Mouse (Mus musculus) cerebellum, adult 11 months (tissue): ENCODE data around the gene Faxc.

Experiments used
- DNase-seq: peaks from one replicate; pipeline ENCODE4 v3.0.0; 2022

Faxc gene

GRCm38 (mm10) chr4:21930971-21931771 is at the start of gene Faxc:
Faxc (plus strand) TSS chr4:21931329.
- peak; percentile 71 for DNase-seq

DNA sequence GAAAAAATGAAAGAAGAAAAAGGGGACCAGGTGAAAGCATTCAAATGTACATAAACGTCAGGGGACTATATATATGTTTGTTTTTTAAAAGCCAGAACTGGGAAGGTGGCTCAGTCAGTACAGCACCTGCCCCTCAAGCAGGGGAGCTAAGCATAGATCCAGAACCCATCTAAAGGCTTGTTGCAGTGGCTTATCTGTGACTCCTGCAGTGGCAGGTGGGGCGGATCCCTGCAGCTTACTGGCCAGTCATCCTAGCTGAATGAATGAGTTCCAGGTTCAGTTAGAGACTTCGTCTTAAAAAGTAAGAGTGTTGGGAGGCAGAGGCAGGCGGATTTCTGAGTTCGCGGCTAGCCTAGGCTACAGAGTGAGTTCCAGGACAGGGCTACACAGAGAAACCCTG is 48.3 kb upstream of the Faxc start:
- DNase-seq: no peak

DNA sequence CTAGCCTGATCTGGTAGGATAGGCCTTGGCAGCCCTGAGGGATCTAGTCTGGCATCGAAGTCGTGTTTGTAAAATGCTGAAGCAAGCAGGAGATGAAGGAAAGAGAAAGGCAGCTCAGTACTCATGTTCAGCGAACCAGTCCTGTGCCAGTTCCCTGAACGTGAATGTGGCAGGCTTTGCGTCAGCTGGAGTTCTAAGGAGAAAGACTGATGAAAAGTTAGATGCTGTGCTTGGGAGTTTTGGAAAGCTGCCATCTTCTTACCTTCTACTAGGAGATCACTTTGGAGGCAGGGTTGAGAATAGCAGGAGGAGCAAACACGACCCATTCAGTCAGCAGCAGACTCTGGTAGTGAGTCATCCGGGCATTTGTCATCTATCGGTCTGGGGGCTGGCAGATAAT is 45.3 kb upstream of the Faxc start:
- no peak for DNase-seq

GRCm38 (mm10) chr4:21931772-21932630 is 872 bp downstream of the Faxc start:
- no peak for DNase-seq

- DNase-seq: no peak
Observed at GRCm38 (mm10) chr4:21935378-21935777, 4.2 kb downstream of the Faxc start.

DNA sequence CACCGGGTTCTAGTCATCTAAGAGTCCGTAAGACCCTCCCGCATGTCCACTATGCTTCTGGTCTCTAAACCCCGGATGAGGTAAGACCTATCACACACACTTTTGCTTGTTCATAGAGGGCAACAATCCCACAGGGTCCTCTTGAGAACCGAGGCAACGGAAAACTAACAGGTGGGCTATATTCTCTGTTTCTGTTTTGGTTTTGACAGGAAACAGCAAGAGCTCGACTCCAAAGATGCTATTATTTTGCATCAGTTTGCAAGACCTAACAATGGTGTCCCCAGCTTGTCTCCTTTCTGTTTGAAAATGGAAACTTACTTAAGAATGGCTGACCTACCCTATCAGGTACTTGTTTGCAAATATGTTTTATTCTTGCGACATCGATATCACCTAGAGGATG is 5.3 kb downstream of the Faxc start:
- no peak for DNase-seq

DNA sequence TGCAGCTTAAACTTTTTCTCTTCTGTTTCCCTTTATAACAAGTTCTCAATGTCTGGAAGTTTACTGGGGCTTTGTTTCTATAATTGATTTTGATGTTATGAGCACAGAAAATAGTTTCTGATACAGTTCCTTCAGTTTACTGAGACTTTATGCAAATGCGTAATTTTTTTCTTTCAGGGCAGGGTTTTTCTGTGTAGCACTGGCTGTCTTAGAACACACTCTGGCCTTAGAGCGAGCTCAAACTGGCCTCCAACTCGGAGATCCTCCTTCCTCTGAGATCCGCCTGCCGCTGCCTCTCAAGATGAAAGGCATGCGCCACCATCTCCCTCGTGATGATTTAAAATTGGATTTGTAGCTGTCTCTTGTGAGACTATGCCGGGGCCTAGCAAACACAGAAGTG is 6.8 kb downstream of the Faxc start:
- DNase-seq: no peak

- no peak for DNase-seq
Observed at GRCm38 (mm10) chr4:21944672-21945071, 13.5 kb downstream of the Faxc start.

- no peak for DNase-seq
Observed at GRCm38 (mm10) chr4:21951444-21951843, 20.3 kb downstream of the Faxc start.

- DNase-seq: no peak
Observed at GRCm38 (mm10) chr4:21952255-21952654, 21.1 kb downstream of the Faxc start.

GRCm38 (mm10) chr4:21957570-21958321 is 26.6 kb downstream of the Faxc start:
- peak; percentile 21 for DNase-seq

DNA sequence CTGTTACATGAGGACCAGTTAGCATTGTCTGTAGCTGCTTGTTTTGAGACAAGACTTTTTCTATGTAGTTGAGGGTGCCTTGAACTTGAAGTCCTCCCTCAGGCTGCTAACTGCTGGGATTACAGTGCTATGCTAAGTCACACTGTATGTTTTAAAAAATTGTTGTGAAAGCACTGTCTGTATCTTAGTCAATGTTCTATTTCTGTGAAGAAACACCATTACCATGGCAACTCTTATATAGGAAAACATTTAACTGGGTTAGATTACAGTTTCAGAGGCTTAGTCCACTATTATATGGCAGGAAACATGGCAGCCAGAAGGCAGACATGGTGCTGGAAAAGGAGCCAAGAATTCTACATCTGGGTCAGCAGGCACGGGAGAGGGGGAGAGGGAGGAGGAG is 40.8 kb downstream of the Faxc start:
- no peak for DNase-seq

GRCm38 (mm10) chr4:21974126-21974525 is 43.0 kb downstream of the Faxc start:
- DNase-seq: peak; percentile 48

DNA sequence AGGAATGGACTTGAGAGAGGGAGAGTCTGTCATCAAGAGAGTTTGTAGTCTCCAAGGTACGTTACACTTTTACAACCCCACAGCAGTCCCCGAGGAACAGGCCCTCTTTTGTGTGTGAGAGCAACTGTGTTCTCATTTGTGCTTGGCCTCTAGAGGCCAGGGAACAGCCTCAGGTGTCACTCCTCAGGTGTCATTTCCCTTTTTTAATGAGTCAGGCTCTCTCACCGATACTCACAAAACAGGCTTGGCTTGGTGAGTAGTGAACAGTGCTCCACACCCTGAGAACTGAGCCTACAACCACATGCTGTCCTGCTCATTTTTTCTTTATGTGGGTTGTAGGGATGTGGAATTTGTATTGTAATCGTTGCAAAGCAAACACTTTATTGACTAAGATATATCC is 49.3 kb downstream of the Faxc start:
- no peak for DNase-seq

GRCm38 (mm10) chr4:21982449-21982848 is 51.3 kb downstream of the Faxc start:
- no peak for DNase-seq

GRCm38 (mm10) chr4:21986857-21987256 is 55.7 kb downstream of the Faxc start:
- DNase-seq: no peak

GRCm38 (mm10) chr4:21987460-21987859 is 56.3 kb downstream of the Faxc start:
- no peak for DNase-seq

DNA sequence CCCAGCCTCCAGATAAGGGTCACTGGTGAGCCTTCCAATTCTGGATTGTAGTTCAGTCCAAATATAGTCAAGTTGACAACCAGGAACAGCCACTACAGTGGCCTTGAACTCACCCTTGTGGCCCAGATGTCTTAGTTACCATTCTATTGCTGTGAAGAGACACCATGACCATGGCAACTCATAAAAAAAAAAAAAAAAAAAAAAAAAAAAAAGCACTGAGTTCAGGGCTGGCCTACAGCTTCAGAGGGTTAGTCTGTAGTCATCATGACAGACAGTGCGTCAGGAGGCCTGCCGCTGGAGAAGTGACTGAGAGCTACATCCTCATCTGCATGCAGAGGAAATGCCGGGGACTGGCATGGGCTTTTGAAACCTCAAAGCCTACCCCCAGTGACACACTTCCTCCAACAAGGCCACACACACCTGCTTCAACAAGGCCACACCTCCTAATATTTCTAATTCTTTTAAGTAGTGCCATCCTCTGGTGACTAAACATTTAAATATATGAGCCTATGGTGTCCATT is 58.5 kb downstream of the Faxc start:
- DNase-seq: no peak

- no peak for DNase-seq
Observed at GRCm38 (mm10) chr4:21990580-21991235, 59.6 kb downstream of the Faxc start.

GRCm38 (mm10) chr4:22017656-22018379 is 86.7 kb downstream of the Faxc start:
- DNase-seq: peak; percentile 24

- DNase-seq: no peak
Observed at GRCm38 (mm10) chr4:22018414-22018813, 87.3 kb downstream of the Faxc start.

GRCm38 (mm10) chr4:22029951-22030350 is 98.8 kb downstream of the Faxc start:
- no peak for DNase-seq
